Mouse (Mus musculus) brain, adult 2 months (tissue): ENCODE results near the gene Slc16a3.

Experiments
- DNase-seq: peaks from one replicate; pipeline ENCODE4 v3.0.0; 2011; ENCODE audit warnings: low read depth, low spot score

Slc16a3 gene

GRCm38 (mm10) chr11:120948861-120949851 is 876 bp downstream of the Slc16a3 start:
- no peak for DNase-seq

GRCm38 (mm10) chr11:120949863-120950262 is 1.6 kb downstream of the Slc16a3 start:
- DNase-seq = no peak

GRCm38 (mm10) chr11:120950281-120951202 is 2.3 kb downstream of the Slc16a3 start:
- DNase-seq = peak; percentile 96

GRCm38 (mm10) chr11:120951237-120951636 is 3.0 kb downstream of the Slc16a3 start:
- DNase-seq = no peak

- no peak for DNase-seq
Observed at GRCm38 (mm10) chr11:120951731-120952730, 3.8 kb downstream of the Slc16a3 start.

GRCm38 (mm10) chr11:120954936-120955335 is 6.7 kb downstream of the Slc16a3 start:
- no peak for DNase-seq

GRCm38 (mm10) chr11:120955701-120956100 is 7.4 kb downstream of the Slc16a3 start:
- DNase-seq = no peak

- no peak for DNase-seq
Observed at GRCm38 (mm10) chr11:120957052-120957451, 8.8 kb downstream of the Slc16a3 start.

GRCm38 (mm10) chr11:120957731-120958257 is 9.5 kb downstream of the Slc16a3 start:
- no peak for DNase-seq

GRCm38 (mm10) chr11:120959066-120959465 is 10.8 kb downstream of the Slc16a3 start:
- DNase-seq = no peak

GRCm38 (mm10) chr11:120959564-120959963 is 11.3 kb downstream of the Slc16a3 start:
- no peak for DNase-seq

GRCm38 (mm10) chr11:120960248-120960647 is 12.0 kb downstream of the Slc16a3 start:
- DNase-seq = no peak

GRCm38 (mm10) chr11:120961594-120961993 is 13.3 kb downstream of the Slc16a3 start:
- no peak for DNase-seq

- DNase-seq = no peak
Observed at GRCm38 (mm10) chr11:120962050-120962771, 13.9 kb downstream of the Slc16a3 start.

- no peak for DNase-seq
Observed at GRCm38 (mm10) chr11:120962909-120963308, 14.6 kb downstream of the Slc16a3 start.

GRCm38 (mm10) chr11:120964195-120965157 is 16.2 kb downstream of the Slc16a3 start:
- DNase-seq = no peak

GRCm38 (mm10) chr11:120965587-120965986 is 17.3 kb downstream of the Slc16a3 start:
- DNase-seq = no peak

GRCm38 (mm10) chr11:120969742-120970141 is 21.5 kb downstream of the Slc16a3 start:
- no peak for DNase-seq

- DNase-seq = no peak
Observed at GRCm38 (mm10) chr11:120971237-120971636, 23.0 kb downstream of the Slc16a3 start.
